Mouse (Mus musculus) liver, postnatal 0 days (tissue): ENCODE measurements at regions not wholly inside any gene's neighbourhood (a gene's known extent, or its start where the extent isn't known, plus 50 kb on each side); places are given as distances from the start of the nearest gene placed in this dataset.

Experiments used
- CTCF ChIP-seq: sonication (generic); IDR thresholded peaks from 2 replicates; pipeline ENCODE4 v1.5.1; 2016; ENCODE audit warnings: antibody characterized with exemption, low read depth
- EP300 ChIP-seq: IDR thresholded peaks from 2 replicates; pipeline ENCODE4 v1.6.1; 2016; ENCODE audit warnings: antibody characterized with exemption, low read depth, mild to moderate bottlenecking

DNA sequence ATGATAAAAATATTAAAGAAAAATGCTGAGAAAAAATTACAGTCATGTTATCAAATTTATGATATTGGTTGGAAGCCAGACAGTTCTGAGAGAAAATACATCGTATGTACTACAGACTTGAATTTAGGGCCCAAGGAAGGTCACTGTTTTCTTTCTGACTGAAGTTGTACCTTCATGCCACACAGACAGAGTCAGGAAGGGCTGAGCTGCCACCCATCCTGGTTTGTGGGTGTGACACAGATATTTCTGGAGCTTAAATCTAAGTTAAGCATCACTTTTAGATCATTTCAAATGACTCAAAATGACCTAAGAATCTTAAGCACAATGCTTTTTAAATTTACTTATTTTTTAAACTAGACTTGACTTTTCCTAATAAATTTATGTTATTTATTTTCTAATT, 331.8 kb downstream of the Gja1 start:
- TF ChIP-seq CTCF: no peak
- TF ChIP-seq EP300: no peak
